ENCODE assay signal across 9 mouse cellular contexts in genomic region chr17:32771213-32771612, GRCm38 (mm10). TPM values are rescaled to one million over a fixed set of nuclear protein-coding genes. Genes with fewer than 3 reads are reported as not detected.
DNase-seq lines count a peak whose midpoint lies in the region; ATAC-seq and TF ChIP-seq lines count a peak whose summit lies in the region.
"Had no signal": no experiment of that assay in that cellular context is flagged by ENCODE, and none has a peak within 500 bp of the region (broad histone marks: within the 10 kb centered on the region; RNA-seq: fewer than 3 reads in every experiment).

No protein-coding gene starts in this region.

- intact Hi-C loops in heart, adult 2 months (cut with DNase I), result loop anchor here (5.0 kb wide), 1 partner anchor 176 kb away; the partner anchor contains the start of gene Cyp4f13
- intact Hi-C loops in heart, postnatal 25 days (cut with DNase I), result loop anchor here (5.0 kb wide), 1 partner anchor 181 kb away; no protein-coding TSS in a partner anchor

- no peaks in the 10 kb centered on the region for H3K9me3 ChIP-seq in liver, postnatal 0 days (ENCODE audit: low read length)
- H3K9me3 ChIP-seq in liver, embryonic 11.5 days (ENCODE audit: control insufficient read depth, low read length), result peaks cover 3% of the 10 kb centered on the region; the same call in 1 of the 2 replicates
- H3K9me3 ChIP-seq in E14TG2a.4 (ENCODE audit: low read length), result no peaks in the 10 kb centered on the region
- H3K9me3 ChIP-seq: lung, embryonic 15.5 days had no signal

- H3K27me3 ChIP-seq in heart, adult 2 months (ENCODE audit: control insufficient read depth, insufficient read depth, low read length), result no peaks in the 10 kb centered on the region
- no peaks in the 10 kb centered on the region for H3K27me3 ChIP-seq in liver, postnatal 0 days (ENCODE audit: insufficient read depth, low read length)
- H3K27me3 ChIP-seq in liver, embryonic 11.5 days (replicated peaks; ENCODE audit: control insufficient read depth, insufficient read depth, low read length), result no peaks in the 10 kb centered on the region
- no peaks in the 10 kb centered on the region for H3K27me3 ChIP-seq in E14TG2a.4 (ENCODE audit: insufficient read depth, low read length)
- H3K27me3 ChIP-seq: lung, embryonic 15.5 days had no signal

- H3K4me1 ChIP-seq in heart, adult 2 months (ENCODE audit: control insufficient read depth, insufficient read depth, low read length), result no peaks in the 10 kb centered on the region
- H3K4me1 ChIP-seq in liver, postnatal 0 days (ENCODE audit: insufficient read depth), result no peaks in the 10 kb centered on the region
- H3K4me1 ChIP-seq in liver, embryonic 11.5 days (replicated peaks; ENCODE audit: control insufficient read depth, insufficient read depth, low read length), result no peaks in the 10 kb centered on the region
- H3K4me1 ChIP-seq in E14TG2a.4 (replicated peaks; ENCODE audit: low read depth, low read length), result peaks cover 30% of the 10 kb centered on the region
- H3K4me1 ChIP-seq: lung, embryonic 15.5 days had no signal

- ATAC-seq in liver, postnatal 0 days, result no peak
- no peak for ATAC-seq in liver, embryonic 11.5 days (replicated peaks; ENCODE audit: low FRiP score)

- TF ChIP-seq EP300 in heart, adult 2 months (IDR thresholded peaks at IDR 0.05; ENCODE audit: insufficient read depth, low read depth, low read length), result no peak
- no peak for TF ChIP-seq EP300 in liver, postnatal 0 days (IDR thresholded peaks at IDR 0.05; ENCODE audit: low read depth)

- no peak for TF ChIP-seq POLR2A in heart, adult 2 months (IDR thresholded peaks at IDR 0.05; ENCODE audit: insufficient read depth, low read depth, low read length)

- H3K79me2 ChIP-seq in heart, adult 2 months (replicated peaks; ENCODE audit: control insufficient read depth, insufficient read depth, low read length), result 0 out of 2 replicates have a peak, but pooled peaks cover 1% of the 10 kb centered on the region

- H3K9ac ChIP-seq in heart, adult 2 months (ENCODE audit: low read depth, low read length), result no peak overlapping the region
- no peak overlapping the region for H3K9ac ChIP-seq in liver, postnatal 0 days (replicated peaks)
- no peak overlapping the region for H3K9ac ChIP-seq in liver, embryonic 11.5 days (ENCODE audit: low read depth, low read length)
- H3K9ac ChIP-seq: lung, embryonic 15.5 days had no signal

- H3K27ac ChIP-seq in heart, adult 2 months, result no peak overlapping the region
- H3K27ac ChIP-seq in liver, postnatal 0 days (ENCODE audit: low read depth), result no peak overlapping the region
- H3K27ac ChIP-seq in liver, embryonic 11.5 days (ENCODE audit: low read depth, low read length), result no peak overlapping the region
- H3K27ac ChIP-seq: lung, embryonic 15.5 days had no signal

- no peak overlapping the region for H3K4me3 ChIP-seq in heart, adult 2 months
- H3K4me3 ChIP-seq in liver, postnatal 0 days (ENCODE audit: low read depth, low read length), result no peak overlapping the region
- no peak overlapping the region for H3K4me3 ChIP-seq in liver, embryonic 11.5 days (ENCODE audit: low read depth, low read length)
- H3K4me3 ChIP-seq in E14TG2a.4 (replicated peaks; ENCODE audit: low read length), result no peak overlapping the region
- H3K4me3 ChIP-seq: lung, embryonic 15.5 days; myocyte had no signal

- peak; percentile 68 for TF ChIP-seq CTCF in heart, adult 2 months (IDR thresholded peaks at IDR 0.05)
- peak; percentile 52 for TF ChIP-seq CTCF in liver, postnatal 0 days (IDR thresholded peaks at IDR 0.05; ENCODE audit: low read depth)
- TF ChIP-seq CTCF in E14TG2a.4 (conservative IDR thresholded peaks at IDR 0.05; ENCODE audit: low read length), result peak; percentile 41

- WGBS in heart, adult 2 months, result 44% methylated on average over 1 of the region's 1 CpGs
- WGBS in liver, postnatal 0 days (ENCODE audit: insufficient replicate concordance), result 62% methylated on average over 1 of the region's 1 CpGs
- 87% methylated on average over 1 of the region's 1 CpGs for WGBS in liver, embryonic 11.5 days

- no peak for DNase-seq in heart, adult 2 months
- DNase-seq in heart, postnatal 25 days (ENCODE audit: low spot score), result no peak
- DNase-seq in liver, postnatal 0 days, result no peak
- no peak for DNase-seq in liver, embryonic 11.5 days (ENCODE audit: low spot score)
- peak; percentile 18 for DNase-seq in skeletal muscle tissue, adult 2 months (ENCODE audit: low read depth, low spot score)
- no peak for DNase-seq in right cerebral cortex, postnatal 10 days (ENCODE audit: low spot score in 2 of 2)

- peaks cover 20% of the 10 kb centered on the region for H3K36me3 ChIP-seq in heart, adult 2 months (ENCODE audit: control insufficient read depth, insufficient read depth, low read length)
- peaks cover 77% of the 10 kb centered on the region for H3K36me3 ChIP-seq in liver, postnatal 0 days (replicated peaks; ENCODE audit: insufficient read depth, low read length)
- peaks cover 70% of the 10 kb centered on the region for H3K36me3 ChIP-seq in liver, embryonic 11.5 days (ENCODE audit: control insufficient read depth, insufficient read depth, low read length)
- peaks cover 95% of the 10 kb centered on the region for H3K36me3 ChIP-seq in E14TG2a.4 (ENCODE audit: insufficient read depth, low read length)

- no peak overlapping the region for H3K4me2 ChIP-seq in liver, postnatal 0 days (ENCODE audit: low read depth, low read length)
- no peak overlapping the region for H3K4me2 ChIP-seq in liver, embryonic 11.5 days
- H3K4me2 ChIP-seq: lung, embryonic 15.5 days had no signal

RNA-seq across cellular contexts. Expression of gene Zfp871, which starts 16.9 kb away (rescaled TPM):
- 10 to 100 TPM; 25.7 to 27.3 TPM for total RNA-seq in heart, adult 2 months (2021)
- 8.6 and 17.5 TPM in 2 replicates for polyA plus RNA-seq in heart, adult 2 months (2012; rRNA removed)
- total RNA-seq in heart, postnatal 25 days (2021), result 10 to 100 TPM; 25.7 to 31.9 TPM
- polyA plus RNA-seq in liver, postnatal 0 days (2015; fragmentation: Nextera tagmentation; extraction: Ambion mirVana), result 8.2 and 11.0 TPM in 2 replicates
- 24.7 and 25.3 TPM in 2 replicates for polyA plus RNA-seq in liver, embryonic 11.5 days (2014; fragmentation: Nextera tagmentation; extraction: Ambion mirVana)

RNA-seq across cellular contexts. Expression of gene Zfp811, which starts 38.5 kb away (rescaled TPM):
- total RNA-seq in heart, adult 2 months (2021), result under 1 TPM; 0.18 to 0.23 TPM
- 0.06 and 0.32 TPM in 2 replicates for polyA plus RNA-seq in heart, adult 2 months (2012; rRNA removed)
- under 1 TPM in 1 of 2 experiments, not detected in 1; 0.26 TPM for total RNA-seq in heart, postnatal 25 days (2021)
- polyA plus RNA-seq in liver, postnatal 0 days (2015; fragmentation: Nextera tagmentation; extraction: Ambion mirVana), result 0.02 TPM in 1 of 2 replicates, not detected in the other
- 1.3 and 1.6 TPM in 2 replicates for polyA plus RNA-seq in liver, embryonic 11.5 days (2014; fragmentation: Nextera tagmentation; extraction: Ambion mirVana)

RNA-seq across cellular contexts. Expression of gene Zfp799, which starts 58.8 kb away (rescaled TPM):
- 10 to 100 TPM in 1 of 2 experiments, 1 to 10 TPM in 1; 9.0 to 10.6 TPM for total RNA-seq in heart, adult 2 months (2021)
- polyA plus RNA-seq in heart, adult 2 months (2012; rRNA removed), result 2.4 and 7.7 TPM in 2 replicates
- total RNA-seq in heart, postnatal 25 days (2021), result 10 to 100 TPM; 10.4 to 14.2 TPM
- 1.6 and 2.0 TPM in 2 replicates for polyA plus RNA-seq in liver, postnatal 0 days (2015; fragmentation: Nextera tagmentation; extraction: Ambion mirVana)
- 6.0 and 6.7 TPM in 2 replicates for polyA plus RNA-seq in liver, embryonic 11.5 days (2014; fragmentation: Nextera tagmentation; extraction: Ambion mirVana)
